Mouse (Mus musculus) liver, adult (tissue): ENCODE measurements around the gene Ikbip.

Source experiments
- GATA4 ChIP-seq: IDR thresholded peaks from 2 replicates; pipeline ENCODE4 v1.6.1; 2014; ENCODE audit warnings: mild to moderate bottlenecking, low read length; ENCODE audit not compliant: insufficient replicate concordance

Ikbip gene

GRCm38 (mm10) chr10:91082550-91083392 lies at the start of gene Ikbip, which contains the start of gene Apaf1:
Ikbip (plus strand) TSS chr10:91082940.
Apaf1 (minus strand) TSS chr10:91082770.
- no peak for TF ChIP-seq GATA4

DNA sequence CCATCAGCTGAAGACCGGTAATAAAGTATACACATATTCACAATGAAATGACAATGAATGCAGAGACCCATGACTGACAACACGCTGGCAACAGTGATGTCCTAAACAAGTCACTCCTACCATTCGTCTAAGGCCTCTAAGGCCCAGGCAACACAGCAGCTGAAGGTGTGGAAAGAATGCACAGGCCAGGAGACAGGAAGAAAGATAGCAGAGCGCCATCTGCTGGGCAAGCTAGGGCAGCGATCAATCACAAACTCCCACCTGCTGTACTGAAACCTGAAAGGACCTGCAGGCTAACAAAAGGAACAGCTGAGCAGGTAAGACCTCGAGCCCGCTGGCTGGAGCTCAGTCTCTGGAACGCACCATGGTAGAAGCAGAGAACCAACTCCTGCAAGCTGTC lies 48.8 kb upstream of the Ikbip start:
- no peak for TF ChIP-seq GATA4

DNA sequence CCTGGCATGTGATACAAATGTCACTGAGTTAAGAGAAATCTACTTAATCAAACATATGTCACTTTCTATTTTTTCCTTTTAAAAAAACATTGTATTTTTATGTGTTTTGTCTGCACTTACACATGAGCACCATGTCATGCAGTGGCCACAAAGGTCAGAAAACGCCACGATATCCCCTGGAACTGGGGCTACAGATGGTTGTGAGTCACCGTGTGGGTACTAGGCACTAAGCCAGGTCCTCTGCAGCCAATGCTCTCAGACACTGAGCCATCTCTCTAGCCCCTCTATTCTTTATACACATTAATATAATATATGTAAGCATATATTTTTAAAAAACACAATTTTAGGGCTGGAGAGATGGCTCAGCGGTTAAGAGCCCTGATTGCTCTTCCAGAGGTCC lies 33.0 kb upstream of the Ikbip start:
- TF ChIP-seq GATA4: no peak

DNA sequence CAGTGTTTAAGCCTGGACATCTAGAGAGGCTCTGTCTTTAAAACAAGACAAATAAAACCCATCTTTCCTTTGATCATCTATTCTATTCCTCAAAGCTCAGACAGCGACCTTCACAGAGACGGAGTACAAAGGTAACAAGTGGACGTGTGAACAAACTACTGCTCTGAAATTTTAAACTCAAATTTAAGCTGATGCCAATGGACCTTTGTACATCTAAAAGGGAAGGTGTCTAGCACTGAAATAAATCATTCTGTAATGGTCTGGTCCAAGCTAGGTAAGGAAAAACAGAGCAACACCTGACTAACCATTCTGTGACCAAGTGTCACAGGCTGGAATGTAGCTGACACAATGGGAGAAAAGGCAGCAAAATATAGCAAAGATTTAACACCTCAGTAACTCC lies 31.6 kb upstream of the Ikbip start:
- TF ChIP-seq GATA4: no peak

GRCm38 (mm10) chr10:91052734-91053133 lies 30.0 kb upstream of the Ikbip start:
- no peak for TF ChIP-seq GATA4

GRCm38 (mm10) chr10:91060742-91061141 lies 22.0 kb upstream of the Ikbip start:
- TF ChIP-seq GATA4: no peak

DNA sequence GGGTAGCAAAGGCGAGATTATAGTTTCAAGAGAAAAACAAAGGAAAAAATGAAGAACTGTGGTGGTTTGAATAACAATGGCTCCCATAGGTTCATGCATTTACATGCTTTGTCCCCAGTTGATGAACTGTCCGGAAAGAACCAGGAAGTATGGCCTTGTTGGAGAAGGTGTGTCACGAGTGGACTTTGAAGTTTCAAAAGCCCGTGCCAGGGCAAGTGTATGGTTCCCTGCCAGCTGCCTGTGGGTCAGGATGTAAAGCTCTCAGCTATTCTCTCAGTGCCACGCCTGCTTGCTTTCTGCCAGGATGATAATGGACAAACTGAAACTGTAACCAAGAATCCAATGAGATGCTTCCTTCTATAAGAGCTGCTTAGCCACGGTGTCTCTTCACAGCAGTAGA lies 20.4 kb upstream of the Ikbip start:
- TF ChIP-seq GATA4: no peak

DNA sequence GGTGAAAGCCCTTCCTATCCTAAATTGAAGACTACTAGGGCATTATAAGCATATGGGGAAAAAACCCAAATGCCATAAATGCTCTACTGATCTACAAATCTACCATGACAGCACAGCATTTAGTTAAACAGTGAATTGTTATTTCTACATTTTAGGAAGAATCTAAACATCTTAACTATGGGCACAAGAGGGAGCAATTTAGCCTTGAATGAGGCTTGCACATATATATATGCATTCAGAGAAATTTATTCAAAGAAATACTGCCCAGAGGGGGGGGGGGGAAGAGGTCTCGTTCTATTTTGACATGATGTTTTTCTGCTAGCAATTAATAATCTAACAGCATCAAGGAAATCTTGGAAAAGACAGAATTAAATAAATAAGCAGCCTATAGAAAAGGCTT lies 11.0 kb upstream of the Ikbip start:
- TF ChIP-seq GATA4: no peak

DNA sequence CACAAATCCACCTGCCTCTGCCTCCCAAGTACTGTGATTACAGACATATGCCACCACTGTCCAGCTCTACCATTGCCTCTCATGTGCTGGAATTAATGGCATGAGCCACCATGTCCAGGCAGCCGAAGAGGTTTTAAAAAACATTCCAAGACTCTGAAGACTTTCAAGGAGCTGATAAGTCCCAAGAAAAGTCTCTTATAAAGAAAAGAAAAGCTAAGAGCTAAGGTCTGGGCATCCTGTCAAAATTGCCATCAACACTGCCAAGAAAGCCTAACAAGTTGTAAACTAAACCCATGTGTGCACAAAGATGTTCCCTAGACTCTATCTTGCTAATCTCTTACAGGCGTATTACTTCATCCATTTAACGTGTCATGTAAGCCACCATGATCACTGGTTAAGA lies 9.4 kb upstream of the Ikbip start:
- no peak for TF ChIP-seq GATA4

DNA sequence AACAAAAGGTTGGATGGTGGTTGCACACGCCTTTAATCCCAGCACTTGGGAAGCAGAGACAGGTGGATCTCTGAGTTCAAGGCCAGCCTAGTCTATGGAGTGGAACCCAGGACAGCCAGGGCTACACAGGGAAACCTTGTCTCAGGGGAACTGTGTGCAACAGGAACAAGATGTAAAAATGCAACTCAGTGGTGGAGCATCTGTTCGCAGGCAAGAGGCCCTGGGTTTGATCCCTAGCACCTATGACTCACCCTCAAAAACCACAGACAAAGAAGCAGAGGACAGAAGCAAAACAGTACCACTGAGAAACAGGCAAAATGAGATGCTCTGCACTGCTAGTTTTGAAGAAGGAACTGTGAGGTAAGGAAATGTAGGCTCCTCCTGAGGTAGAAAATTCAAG lies 6.1 kb upstream of the Ikbip start:
- TF ChIP-seq GATA4: no peak

- TF ChIP-seq GATA4: no peak
These were observed 2.2 kb upstream of the Ikbip start for GRCm38 (mm10) chr10:91080540-91080939.

GRCm38 (mm10) chr10:91081959-91082507 lies 707 bp upstream of the Ikbip start:
- no peak; the same call in 1 of the 2 replicates for TF ChIP-seq GATA4

DNA sequence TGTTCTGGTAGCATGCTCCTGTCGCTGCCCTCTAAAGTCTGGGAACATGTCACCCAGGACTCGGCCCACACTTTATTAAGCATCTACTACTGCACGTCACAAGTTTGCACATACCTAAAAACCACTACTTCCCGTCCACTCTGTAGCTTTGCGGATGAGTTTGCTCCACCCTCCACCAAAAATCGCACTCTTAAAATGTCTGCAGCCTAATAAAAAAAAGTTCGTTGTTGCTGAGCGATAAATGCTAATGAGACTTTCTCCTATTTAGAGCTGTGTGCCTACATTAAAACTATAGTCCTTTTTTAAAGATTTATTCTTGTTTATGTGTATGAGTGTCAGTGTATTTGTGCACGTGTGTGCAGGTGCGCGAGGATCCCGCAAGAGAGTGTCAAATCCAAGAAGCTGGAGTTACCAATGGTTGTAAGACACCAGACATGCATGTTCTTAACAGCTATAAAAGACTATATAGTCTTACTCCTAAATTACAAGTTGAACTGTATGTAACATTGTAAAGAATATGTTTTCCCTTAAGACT lies 720 bp downstream of the Ikbip start:
- TF ChIP-seq GATA4: no peak

DNA sequence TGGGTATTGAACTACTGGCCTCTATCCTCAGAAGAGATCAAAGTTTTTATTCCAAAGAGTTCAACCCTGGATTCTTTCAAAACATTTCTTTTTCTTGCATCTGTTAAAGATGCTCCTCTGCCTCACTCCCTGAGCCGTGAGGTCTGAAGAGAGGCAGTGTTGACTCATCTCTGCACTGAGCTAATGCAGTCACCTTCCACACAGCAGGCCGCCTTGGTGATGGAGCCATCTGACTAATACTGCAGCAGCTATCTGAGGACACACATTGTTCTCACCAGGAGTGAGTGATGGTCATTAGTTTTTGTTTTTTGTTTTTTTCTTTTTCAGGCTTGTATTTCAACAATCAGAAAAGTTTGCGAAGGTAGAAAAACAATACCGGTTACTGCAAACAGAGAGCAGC lies 10.1 kb downstream of the Ikbip start:
- TF ChIP-seq GATA4: no peak

DNA sequence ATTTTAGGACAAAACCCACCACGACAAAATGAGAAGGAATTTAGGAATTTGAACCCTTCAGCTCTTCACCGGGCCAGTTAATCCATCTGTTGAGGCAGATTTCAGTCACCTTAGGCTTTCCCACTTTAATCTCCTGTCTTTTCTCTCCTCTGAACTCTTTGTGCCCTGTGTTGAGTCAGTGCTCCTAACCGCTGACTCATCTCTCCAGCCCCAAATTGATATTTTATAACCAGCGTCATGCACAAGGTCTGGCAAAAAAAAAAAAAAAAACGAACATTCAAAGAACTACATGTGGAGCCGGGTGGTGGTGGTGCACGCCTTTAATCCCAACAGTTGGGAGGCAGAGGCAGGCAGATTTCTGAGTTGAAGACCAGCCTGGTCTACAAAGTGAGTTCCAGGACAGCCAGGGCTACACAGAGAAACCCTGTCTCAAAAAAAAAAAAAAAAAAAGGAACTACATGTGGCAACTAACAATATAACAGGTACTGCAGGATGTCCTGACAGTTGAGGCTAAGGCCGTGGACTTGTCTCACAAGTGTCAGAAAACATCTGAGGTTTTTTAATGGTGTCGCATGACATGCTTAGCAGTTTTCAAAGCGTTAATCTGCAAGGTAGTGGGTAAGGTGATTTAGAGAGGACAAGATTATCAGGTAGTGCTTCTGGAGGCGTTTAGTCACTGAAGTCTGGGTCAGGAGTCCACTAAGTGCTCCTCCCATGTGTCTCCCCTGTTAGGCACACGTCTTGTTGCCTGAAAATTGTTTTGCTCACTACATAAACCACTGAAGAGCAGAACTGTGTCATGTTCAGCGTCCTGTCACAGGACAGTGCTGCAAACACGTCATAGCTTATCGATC lies 11.7 kb downstream of the Ikbip start:
- no peak for TF ChIP-seq GATA4
